Comparison of ENCODE assay signal across 8 mouse cellular contexts in the genomic region with DNA sequence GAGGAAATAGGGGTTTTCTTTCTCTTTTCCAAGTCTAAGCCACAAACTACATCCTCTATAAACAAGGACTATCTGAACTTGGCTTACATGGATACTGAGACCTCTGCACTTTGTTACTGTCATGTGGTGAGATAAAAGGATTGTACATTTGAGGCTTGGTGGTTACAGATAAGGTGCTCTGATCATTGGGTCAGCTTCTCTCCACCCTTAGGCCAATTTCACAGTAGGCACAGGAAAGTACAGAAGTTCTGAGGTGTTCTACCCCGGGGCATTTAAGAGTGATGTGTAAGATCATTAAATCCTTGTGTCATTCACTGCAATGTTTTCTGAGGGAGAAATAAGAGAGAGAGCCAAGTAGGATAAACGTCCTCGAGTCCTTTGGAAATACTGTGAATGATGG. TPM values are rescaled to one million over a fixed set of nuclear protein-coding genes. Genes with fewer than 3 reads are reported as not detected.
DNase-seq lines count a peak whose midpoint lies in the region; ATAC-seq and TF ChIP-seq lines count a peak whose summit lies in the region.

No protein-coding gene starts in this region.

- TF ChIP-seq CTCF in gastrocnemius, adult 2 months (IDR thresholded peaks at IDR 0.05): no peak
- no peak for TF ChIP-seq CTCF in testis, adult 2 months (IDR thresholded peaks at IDR 0.05; ENCODE audit: control insufficient read depth, insufficient read depth, insufficient replicate concordance, low read depth, low read length)
- TF ChIP-seq CTCF in liver, embryonic 14.5 days (IDR thresholded peaks at IDR 0.05; ENCODE audit: low read depth): no peak

- intact Hi-C loops in gastrocnemius, adult 2 months (cut with DNase I): loop anchor here (2.0 to 5.0 kb wide), 2 partner anchors 41 to 118 kb away; a partner anchor contains a TSS

- H3K4me1 ChIP-seq in testis, adult 2 months (ENCODE audit: control insufficient read depth, insufficient read depth, low read length): peaks cover 6% of the 10 kb centered on the region
- peaks cover 52 to 56% of the 10 kb centered on the region in 2 experiments for H3K4me1 ChIP-seq in liver, embryonic 14.5 days (replicated peaks; ENCODE audit: control insufficient read depth in 2 of 2, insufficient read depth in 2 of 2, low read length in 1 of 2)

- H3K9ac ChIP-seq in liver, embryonic 14.5 days (replicated peaks): peak overlapping the region; percentile 95

- peak overlapping the region; percentile 80 for H3K4me2 ChIP-seq in liver, embryonic 14.5 days (ENCODE audit: low read depth)

- H3K27ac ChIP-seq in gastrocnemius, adult 2 months: peak overlapping the region; percentile 97
- peak overlapping the region; percentile 10 for H3K27ac ChIP-seq in testis, adult 2 months (ENCODE audit: control insufficient read depth, insufficient read depth, low read depth, low read length)
- H3K27ac ChIP-seq in liver, embryonic 14.5 days: peak overlapping the region; percentile 86

- peak; percentile 85 for TF ChIP-seq EP300 in liver, embryonic 14.5 days (IDR thresholded peaks at IDR 0.05; ENCODE audit: low read depth)

- no peaks in the 10 kb centered on the region for H3K36me3 ChIP-seq in testis, adult 2 months (ENCODE audit: control insufficient read depth, insufficient read depth, low read length)
- peaks cover 6% of the 10 kb centered on the region; the same call in 1 of the 2 replicates for H3K36me3 ChIP-seq in liver, embryonic 14.5 days (replicated peaks; ENCODE audit: control insufficient read depth, insufficient read depth, low read depth)

- no peak for TF ChIP-seq POLR2A in testis, adult 2 months (IDR thresholded peaks at IDR 0.05; ENCODE audit: control insufficient read depth, low read depth, low read length)

- no peaks in the 10 kb centered on the region for H3K9me3 ChIP-seq in liver, embryonic 14.5 days (ENCODE audit: control insufficient read depth, low read length)

- no peaks in the 10 kb centered on the region for H3K27me3 ChIP-seq in testis, adult 2 months (ENCODE audit: control insufficient read depth, insufficient read depth, low read length)
- H3K27me3 ChIP-seq in liver, embryonic 14.5 days (ENCODE audit: control insufficient read depth, insufficient read depth, low read length): no peaks in the 10 kb centered on the region

- DNase-seq in gastrocnemius, adult 2 months: no peak
- DNase-seq in gastrocnemius, adult 8-10 months (ENCODE audit: low spot score in 2 of 2): no peak
- no peak for DNase-seq in testis, postnatal 14 days (ENCODE audit: low spot score)
- DNase-seq in liver, embryonic 14.5 days (ENCODE audit: low read depth in 3 of 3, low spot score in 3 of 3): peak; percentile 70 to 73 (median 70)
- no peak for DNase-seq in embryo, embryonic 9.5 days (ENCODE audit: extremely low spot score)

- ATAC-seq in liver, embryonic 14.5 days (ENCODE audit: insufficient read depth): peak; percentile 32
- no peak for ATAC-seq in granulocyte monocyte progenitor cell, adult 5-6 weeks (replicated peaks; ENCODE audit: poor library complexity, severe bottlenecking)
- ATAC-seq in CD4-positive, CD25-positive, alpha-beta regulatory T cell, adult 4 months: no peak

- 26% methylated on average over 3 of the region's 3 CpGs for WGBS in liver, embryonic 14.5 days (ENCODE audit: insufficient replicate concordance)

- H3K4me3 ChIP-seq in gastrocnemius, adult 2 months: peak overlapping the region; percentile 74
- H3K4me3 ChIP-seq in testis, adult 2 months (ENCODE audit: control insufficient read depth, low read depth, low read length): peak overlapping the region; percentile 100; the same call in 1 of the 2 replicates
- H3K4me3 ChIP-seq in liver, embryonic 14.5 days (ENCODE audit: insufficient read depth in 1 of 2, low read depth in 2 of 2, low read length in 2 of 2): peak overlapping the region; percentile 68 to 81

RNA-seq across cellular contexts. Expression of a gene that starts 0.9 kb away (rescaled TPM):
- total RNA-seq in gastrocnemius, adult 2 months (2021): 100 to 1,000 TPM; 541 to 658 TPM
- 100 to 1,000 TPM; 491 to 577 (median 541) TPM for total RNA-seq in gastrocnemius, adult 8-10 months (2022)
- 58.8 and 59.4 TPM in 2 replicates for polyA plus RNA-seq in testis, adult 2 months (2012; rRNA removed)
- 71.6 and 80.5 TPM in 2 replicates for polyA plus RNA-seq in liver, embryonic 14.5 days (2012; rRNA removed)
- 117 and 126 TPM in 2 replicates for polyA plus RNA-seq in liver, embryonic 14.5 days (2014; fragmentation: Nextera tagmentation; extraction: Ambion mirVana)
- 175 and 176 TPM in 2 replicates for total RNA-seq in granulocyte monocyte progenitor cell, adult 5-6 weeks (2014; fragmentation: Nextera tagmentation)
- total RNA-seq in granulocyte monocyte progenitor cell, adult 5-6 weeks (2017): 104 and 114 TPM in 2 replicates
- polyA plus RNA-seq in CD4-positive, CD25-positive, alpha-beta regulatory T cell, adult 4 months (2017; shearing (Covaris generic)): 100 to 1,000 TPM; 124 to 182 TPM

RNA-seq across cellular contexts. Expression of a gene that starts 14.3 kb away (rescaled TPM):
- 10 to 100 TPM; 35.1 to 52.1 TPM for total RNA-seq in gastrocnemius, adult 2 months (2021)
- 10 to 100 TPM; 51.0 to 56.9 (median 52.2) TPM for total RNA-seq in gastrocnemius, adult 8-10 months (2022)
- polyA plus RNA-seq in testis, adult 2 months (2012; rRNA removed): 7.4 and 9.2 TPM in 2 replicates
- polyA plus RNA-seq in liver, embryonic 14.5 days (2012; rRNA removed): 23.8 and 38.8 TPM in 2 replicates
- 92.7 and 98.3 TPM in 2 replicates for polyA plus RNA-seq in liver, embryonic 14.5 days (2014; fragmentation: Nextera tagmentation; extraction: Ambion mirVana)
- 108 and 200 TPM in 2 replicates for total RNA-seq in granulocyte monocyte progenitor cell, adult 5-6 weeks (2014; fragmentation: Nextera tagmentation)
- 135 TPM in 2 replicates for total RNA-seq in granulocyte monocyte progenitor cell, adult 5-6 weeks (2017)
- 100 to 1,000 TPM; 116 to 120 TPM for polyA plus RNA-seq in CD4-positive, CD25-positive, alpha-beta regulatory T cell, adult 4 months (2017; shearing (Covaris generic))

RNA-seq across cellular contexts. Expression of a gene that starts 32.2 kb away (rescaled TPM):
- 100 to 1,000 TPM; 447 to 542 TPM for total RNA-seq in gastrocnemius, adult 2 months (2021)
- total RNA-seq in gastrocnemius, adult 8-10 months (2022): 100 to 1,000 TPM; 409 to 479 (median 445) TPM
- 21.2 TPM in 2 replicates for polyA plus RNA-seq in testis, adult 2 months (2012; rRNA removed)
- polyA plus RNA-seq in liver, embryonic 14.5 days (2012; rRNA removed): 6.5 and 7.7 TPM in 2 replicates
- polyA plus RNA-seq in liver, embryonic 14.5 days (2014; fragmentation: Nextera tagmentation; extraction: Ambion mirVana): 4.7 and 5.0 TPM in 2 replicates
- 20.8 and 28.4 TPM in 2 replicates for total RNA-seq in granulocyte monocyte progenitor cell, adult 5-6 weeks (2014; fragmentation: Nextera tagmentation)
- total RNA-seq in granulocyte monocyte progenitor cell, adult 5-6 weeks (2017): 6.8 and 7.9 TPM in 2 replicates
- 10 to 100 TPM; 14.5 to 15.7 TPM for polyA plus RNA-seq in CD4-positive, CD25-positive, alpha-beta regulatory T cell, adult 4 months (2017; shearing (Covaris generic))

RNA-seq across cellular contexts. Expression of a gene that starts 33.5 kb away (rescaled TPM):
- 1 to 10 TPM; 5.1 to 5.3 TPM for total RNA-seq in gastrocnemius, adult 2 months (2021)
- 1 to 10 TPM; 2.6 to 3.9 (median 3.2) TPM for total RNA-seq in gastrocnemius, adult 8-10 months (2022)
- 21.1 and 24.6 TPM in 2 replicates for polyA plus RNA-seq in testis, adult 2 months (2012; rRNA removed)
- polyA plus RNA-seq in liver, embryonic 14.5 days (2012; rRNA removed): 11.5 and 13.3 TPM in 2 replicates
- polyA plus RNA-seq in liver, embryonic 14.5 days (2014; fragmentation: Nextera tagmentation; extraction: Ambion mirVana): 10.1 and 11.5 TPM in 2 replicates
- 22.7 and 25.7 TPM in 2 replicates for total RNA-seq in granulocyte monocyte progenitor cell, adult 5-6 weeks (2014; fragmentation: Nextera tagmentation)
- 9.8 and 16.2 TPM in 2 replicates for total RNA-seq in granulocyte monocyte progenitor cell, adult 5-6 weeks (2017)
- 10 to 100 TPM; 24.4 to 48.3 TPM for polyA plus RNA-seq in CD4-positive, CD25-positive, alpha-beta regulatory T cell, adult 4 months (2017; shearing (Covaris generic))

RNA-seq across cellular contexts. Expression of a gene that starts 38.0 kb away (rescaled TPM):
- not detected for total RNA-seq in gastrocnemius, adult 2 months (2021)
- not detected for total RNA-seq in gastrocnemius, adult 8-10 months (2022)
- 0.06 and 0.36 TPM in 2 replicates for polyA plus RNA-seq in testis, adult 2 months (2012; rRNA removed)
- polyA plus RNA-seq in liver, embryonic 14.5 days (2012; rRNA removed): 0.06 and 0.08 TPM in 2 replicates
- polyA plus RNA-seq in liver, embryonic 14.5 days (2014; fragmentation: Nextera tagmentation; extraction: Ambion mirVana): not detected in 2 replicates
- not detected in 2 replicates for total RNA-seq in granulocyte monocyte progenitor cell, adult 5-6 weeks (2014; fragmentation: Nextera tagmentation)
- total RNA-seq in granulocyte monocyte progenitor cell, adult 5-6 weeks (2017): 1.3 and 1.6 TPM in 2 replicates
- polyA plus RNA-seq in CD4-positive, CD25-positive, alpha-beta regulatory T cell, adult 4 months (2017; shearing (Covaris generic)): not detected

Comparison
In these comparisons a context has a peak if more than half of its experiments do, and no peak if none do; other contexts are left out.
1. DNase-seq: peak in liver, embryonic 14.5 days (3 of 3); none in gastrocnemius, adult 2 months (single experiment), gastrocnemius, adult 8-10 months (0 of 2), testis, postnatal 14 days (single experiment) and embryo, embryonic 9.5 days (single experiment).
2. H3K27ac ChIP-seq: peak in every context shown above with its lines; median percentile 97 in gastrocnemius, adult 2 months; 86 in liver, embryonic 14.5 days; 10 in testis, adult 2 months.
3. RNA of a gene that starts 32.2 kb away (total RNA-seq): 447 to 542 TPM in gastrocnemius, adult 2 months and 409 to 479 TPM in gastrocnemius, adult 8-10 months; 6.8 to 28.4 TPM in granulocyte monocyte progenitor cell, adult 5-6 weeks; every median in the first group is over 10 times any median in the second.
4. Peak in every context shown above with its lines, with median percentiles within 50 percentile points of each other: H3K4me3 ChIP-seq.